Mouse (Mus musculus) cortical plate, adult 2 months (tissue): ENCODE data around the gene Fev.

Experiments
- CTCF ChIP-seq: fragments of 200-500 bp; IDR thresholded peaks from 2 replicates; pipeline ENCODE4 v1.5.1; 2011; ENCODE audit warnings: mild to moderate bottlenecking, control low read depth, low read length; ENCODE audit not compliant: insufficient read depth; ENCODE audit errors: extremely low read depth
- POLR2A ChIP-seq: fragments of 200-500 bp; IDR thresholded peaks from 2 replicates; pipeline ENCODE4 v1.6.1; 2011; ENCODE audit warnings: mild to moderate bottlenecking, low read length, control low read depth; ENCODE audit not compliant: insufficient read depth; ENCODE audit errors: extremely low read depth

DNA sequence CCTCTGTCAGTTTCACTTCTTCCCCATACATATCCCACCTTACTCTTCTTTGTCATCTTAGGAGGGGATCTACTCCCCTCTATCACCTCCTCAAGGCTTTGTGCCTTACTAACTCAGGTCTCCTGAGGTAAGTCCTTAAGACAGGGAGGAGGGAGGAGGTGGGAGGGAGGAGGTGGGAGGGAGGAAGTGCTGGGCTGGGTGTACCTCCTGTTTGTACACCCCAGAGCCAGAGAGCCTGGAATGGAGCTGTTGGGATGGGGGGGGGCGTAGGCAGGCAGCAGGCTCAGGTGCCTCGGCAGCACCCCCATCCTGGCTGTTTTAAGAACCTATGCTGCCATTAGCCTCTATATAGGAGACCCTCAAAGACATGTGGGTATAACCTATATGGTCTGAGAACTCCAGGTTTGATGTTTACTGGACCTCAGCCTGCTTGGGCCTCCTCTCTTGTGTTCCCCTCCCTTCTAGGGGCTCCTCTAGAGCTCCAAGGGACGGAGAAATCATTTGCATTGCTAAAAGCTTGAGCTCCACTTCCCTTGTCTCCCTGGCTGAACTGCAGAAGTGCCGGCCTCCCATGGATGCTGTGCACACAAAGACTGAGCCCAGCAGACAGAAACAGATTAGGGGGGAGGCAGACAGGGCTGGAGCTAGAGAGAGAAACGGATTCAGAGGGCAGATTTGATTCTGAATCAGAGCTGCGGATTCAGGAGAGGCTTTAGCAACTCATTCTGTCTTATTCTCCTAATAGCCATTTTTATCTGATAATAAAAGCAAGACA is 34.0 kb downstream of the Fev start:
- TF ChIP-seq CTCF (no peak), POLR2A (peak; percentile 62; the same call in 1 of the 2 replicates)
